Mouse (Mus musculus) lung, adult 2 months (tissue): Measurements from ENCODE around the gene Mthfd1l. TPM values are rescaled to one million over a fixed set of nuclear protein-coding genes. Genes with fewer than 3 reads are reported as not detected.

Experiments
- DNase-seq: peaks from one replicate; pipeline ENCODE4 v3.0.0; 2022
- H3K4me1 ChIP-seq: fragments of 200-500 bp; 2 replicates; pipeline ENCODE4 v1.6.1; 2011; ENCODE audit warnings: low read length; ENCODE audit not compliant: control insufficient read depth, insufficient read depth
- H3K4me3 ChIP-seq: fragments of 200-500 bp; replicated peaks from 2 replicates; pipeline ENCODE3; 2011; ENCODE audit warnings: low read depth, mild to moderate bottlenecking, control low read depth, low read length; ENCODE audit errors: extremely low read depth
- CTCF ChIP-seq: fragments of 200-500 bp; IDR thresholded peaks from 2 replicates; pipeline ENCODE4 v1.5.1; 2011; ENCODE audit warnings: mild to moderate bottlenecking, low read length, control low read depth; ENCODE audit not compliant: insufficient read depth
- POLR2A ChIP-seq: fragments of 200-500 bp; IDR thresholded peaks from 2 replicates; pipeline ENCODE4 v1.6.1; 2011; ENCODE audit warnings: low read depth, mild to moderate bottlenecking, control low read depth, low read length, borderline replicate concordance; ENCODE audit errors: extremely low read depth
- WGBS: fragments of 180-500 bp; shearing (Covaris S2); methylation state at CpG from one replicate; pipeline ENCODE4 v1.1.7; 2018; 5-methylcytosine and 5-hydroxymethylcytosine counted together
- polyA plus RNA-seq: library from polyadenylated mRNA; depleted of rRNA; stranded (reverse); fragments of >200 nt; gene quantifications from 2 replicates; pipeline ENCODE4 v1.2.3, GENCODE M21; 2012

The Mthfd1l gene
- polyA plus RNA-seq, 1 experiment, result 1.1 TPM

DNA sequence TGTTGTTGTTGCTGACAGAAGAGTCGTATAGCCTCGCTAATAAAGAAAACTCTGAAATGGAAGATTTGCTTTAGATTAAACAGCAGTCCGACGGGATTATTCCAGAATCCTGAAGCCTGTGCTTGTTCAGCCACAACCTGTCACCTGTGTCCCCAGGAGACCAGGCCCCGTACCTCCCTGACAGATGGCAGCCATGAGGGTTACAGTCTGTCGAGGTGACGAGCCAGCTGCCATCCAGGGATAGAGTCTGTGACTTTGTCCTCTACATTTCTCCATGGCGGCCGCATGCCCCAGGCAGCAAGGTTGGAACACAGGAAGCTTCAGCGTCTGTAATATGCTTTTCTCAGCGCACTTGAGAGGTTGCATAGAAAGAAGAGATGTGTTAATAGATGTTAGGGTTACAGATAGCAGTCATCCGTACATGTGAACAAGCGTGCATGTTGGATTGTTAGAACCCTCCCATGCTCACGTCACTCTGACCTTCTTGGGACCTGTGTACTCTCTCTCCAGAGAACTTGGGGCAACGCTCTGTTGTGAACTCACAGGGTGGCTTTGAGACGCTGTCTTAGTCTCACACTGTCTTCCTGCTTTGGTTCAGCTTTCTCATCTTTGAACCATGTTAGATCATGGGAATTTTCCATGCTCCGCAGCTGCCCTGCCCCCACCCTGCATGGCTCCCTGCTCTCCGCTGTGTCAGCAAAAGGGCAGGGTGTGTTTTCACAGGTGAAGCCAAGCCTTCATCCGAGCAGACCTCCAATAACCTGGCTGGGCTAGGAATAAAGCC, 80.6 kb downstream of the Mthfd1l start:
- 78% methylated on average over 19 of the region's 19 CpGs for WGBS
- H3K4me1 ChIP-seq, result no peaks in the 10 kb centered on the region
- H3K4me3 ChIP-seq, result no peak overlapping the region
- TF ChIP-seq POLR2A, result no peak
- no peak for TF ChIP-seq CTCF
- DNase-seq, result no peak

DNA sequence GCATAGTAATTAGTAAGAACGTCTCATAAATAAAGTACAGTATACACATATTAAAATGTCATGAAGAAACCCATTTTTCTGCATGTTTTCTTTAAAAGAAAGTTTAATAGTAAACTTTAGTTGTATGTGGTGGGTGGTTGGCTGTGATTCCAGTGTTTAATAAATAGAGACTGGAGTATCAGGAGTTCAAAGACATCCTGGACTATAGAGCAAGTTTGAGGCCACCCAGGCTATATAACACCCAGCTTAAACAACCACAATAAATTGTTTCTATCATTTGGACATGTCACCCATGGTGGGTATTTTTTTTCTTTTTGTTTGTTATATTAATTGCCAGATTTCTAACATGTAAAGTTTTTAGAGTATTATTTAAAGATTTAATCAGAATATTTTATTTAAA, 81.7 kb downstream of the Mthfd1l start:
- DNase-seq, result no peak
- 80% methylated on average over 1 of the region's 1 CpGs for WGBS
- TF ChIP-seq CTCF (no peak), POLR2A (no peak)

DNA sequence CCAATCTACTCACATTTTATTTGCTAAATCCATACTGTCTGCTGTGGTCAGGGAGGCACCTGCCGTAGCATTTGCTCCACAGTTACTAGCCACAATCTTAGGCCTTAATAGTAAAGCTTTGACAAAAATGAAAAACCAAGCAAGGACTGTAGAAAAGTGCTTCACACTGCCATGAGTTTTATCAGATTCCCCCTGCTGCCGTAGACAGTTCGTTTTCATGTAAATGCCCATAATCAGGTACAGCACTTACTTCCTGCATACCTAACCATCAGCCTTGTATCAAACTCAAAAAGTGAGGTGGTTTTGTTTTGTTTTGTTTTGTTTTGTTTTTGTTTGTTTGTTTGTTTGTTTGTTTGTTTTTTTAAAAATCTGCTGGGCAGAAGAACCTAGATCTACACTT, 84.5 kb downstream of the Mthfd1l start:
- H3K4me1 ChIP-seq, result no peaks in the 10 kb centered on the region
- TF ChIP-seq POLR2A, result no peak
- TF ChIP-seq CTCF, result no peak
- H3K4me3 ChIP-seq, result no peak overlapping the region
- 97% methylated on average over 3 of the region's 3 CpGs for WGBS
- no peak for DNase-seq

More for the DNA sequence above, 81.7 kb downstream of the Mthfd1l start:
- Histone ChIP-seq H3K4me1 (no peaks in the 10 kb centered on the region), H3K4me3 (no peak overlapping the region)

DNA sequence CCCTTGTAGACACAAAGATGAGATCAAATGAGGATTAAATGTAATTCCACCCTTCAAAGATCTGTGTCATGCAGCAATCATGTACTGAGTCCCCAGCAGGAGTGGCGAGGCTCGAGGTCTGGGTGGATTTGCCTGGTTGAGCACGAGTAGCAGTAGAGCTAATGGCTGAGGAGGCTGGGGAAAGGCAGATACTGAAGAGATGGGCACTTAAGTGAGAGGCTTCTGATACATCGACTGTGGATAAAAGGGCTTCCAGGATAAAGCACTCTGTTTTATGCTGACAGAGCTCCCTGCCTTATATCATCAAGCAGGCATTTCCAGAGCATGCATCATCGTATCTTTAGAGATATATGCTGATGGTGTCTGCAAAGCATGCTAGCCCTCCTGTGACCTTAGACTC, 84.9 kb downstream of the Mthfd1l start:
- H3K4me1 ChIP-seq, result no peaks in the 10 kb centered on the region
- no peak for TF ChIP-seq CTCF
- WGBS, result 79% methylated on average over 5 of the region's 5 CpGs

DNA sequence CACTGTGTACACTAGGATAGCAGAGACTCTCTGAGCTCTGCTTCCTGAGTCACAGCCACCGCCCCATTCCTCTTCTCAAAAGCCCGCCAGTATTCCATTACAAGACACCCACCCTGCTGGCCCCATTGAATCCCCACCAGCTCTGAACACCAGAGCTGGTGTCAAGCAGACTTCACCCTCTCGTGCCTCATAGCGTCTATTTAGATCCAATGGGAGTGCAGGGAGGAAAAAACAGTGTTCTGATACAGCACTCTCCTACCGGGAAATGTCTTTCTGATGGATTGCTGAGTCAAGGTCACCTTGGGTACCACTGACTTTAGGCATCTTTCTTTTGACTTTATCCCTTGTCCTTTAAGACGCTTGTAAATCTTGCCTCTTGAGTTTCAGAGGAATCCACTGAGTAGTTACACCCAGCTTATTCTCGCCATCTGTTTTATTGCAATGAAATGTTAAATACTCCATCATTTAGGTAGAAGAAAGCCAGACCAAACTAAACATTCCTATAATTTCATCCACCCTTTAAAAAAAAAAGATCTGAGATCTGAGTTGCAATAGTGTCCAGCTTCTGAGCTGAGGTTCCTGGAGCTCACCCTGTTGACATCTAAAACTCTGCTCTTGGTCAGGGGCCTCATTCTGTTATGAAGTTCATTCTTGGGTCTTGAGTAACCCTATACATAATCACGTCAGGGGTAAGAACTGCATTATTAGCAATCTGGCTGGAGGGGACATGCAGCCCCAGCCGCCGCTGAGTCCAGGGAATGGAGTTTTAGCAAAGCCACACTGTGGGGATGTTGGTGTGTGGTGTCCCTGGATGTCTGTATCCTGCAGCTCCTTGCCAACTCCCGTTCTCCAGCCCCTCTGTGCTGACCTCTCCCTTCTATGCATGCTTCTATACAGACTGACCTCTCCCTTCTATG, 88.4 kb downstream of the Mthfd1l start:
- Histone ChIP-seq H3K4me1 (no peaks in the 10 kb centered on the region), H3K4me3 (no peak overlapping the region)
- TF ChIP-seq POLR2A (no peak), CTCF (no peak)
- no peak for DNase-seq
- WGBS, result 81% methylated on average over 11 of the region's 11 CpGs

More for the DNA sequence above, 84.9 kb downstream of the Mthfd1l start:
- no peak overlapping the region for H3K4me3 ChIP-seq
- no peak for DNase-seq

DNA sequence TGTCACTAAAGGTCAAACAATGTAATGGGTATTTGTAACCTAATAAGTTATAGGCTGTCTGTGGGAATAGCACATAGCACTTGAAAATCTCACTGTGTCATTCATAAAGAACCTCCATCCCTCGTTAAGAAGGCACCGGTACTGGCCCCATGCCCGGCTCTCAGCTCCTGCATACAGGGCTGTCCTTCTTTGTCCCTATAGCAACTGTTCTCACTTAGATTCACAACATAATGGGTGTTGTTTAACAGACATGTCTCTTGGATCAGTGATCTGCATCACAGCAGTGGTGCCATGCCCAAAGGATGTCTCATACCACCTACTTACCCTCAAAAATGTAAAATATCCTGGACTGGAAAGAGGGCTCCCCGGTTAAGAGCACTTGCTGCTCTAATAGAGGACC, 90.6 kb downstream of the Mthfd1l start:
- Histone ChIP-seq H3K4me3 (no peak overlapping the region), H3K4me1 (no peaks in the 10 kb centered on the region)
- TF ChIP-seq CTCF (no peak), POLR2A (no peak)
- DNase-seq, result no peak
- WGBS, result 79% methylated on average over 4 of the region's 4 CpGs

DNA sequence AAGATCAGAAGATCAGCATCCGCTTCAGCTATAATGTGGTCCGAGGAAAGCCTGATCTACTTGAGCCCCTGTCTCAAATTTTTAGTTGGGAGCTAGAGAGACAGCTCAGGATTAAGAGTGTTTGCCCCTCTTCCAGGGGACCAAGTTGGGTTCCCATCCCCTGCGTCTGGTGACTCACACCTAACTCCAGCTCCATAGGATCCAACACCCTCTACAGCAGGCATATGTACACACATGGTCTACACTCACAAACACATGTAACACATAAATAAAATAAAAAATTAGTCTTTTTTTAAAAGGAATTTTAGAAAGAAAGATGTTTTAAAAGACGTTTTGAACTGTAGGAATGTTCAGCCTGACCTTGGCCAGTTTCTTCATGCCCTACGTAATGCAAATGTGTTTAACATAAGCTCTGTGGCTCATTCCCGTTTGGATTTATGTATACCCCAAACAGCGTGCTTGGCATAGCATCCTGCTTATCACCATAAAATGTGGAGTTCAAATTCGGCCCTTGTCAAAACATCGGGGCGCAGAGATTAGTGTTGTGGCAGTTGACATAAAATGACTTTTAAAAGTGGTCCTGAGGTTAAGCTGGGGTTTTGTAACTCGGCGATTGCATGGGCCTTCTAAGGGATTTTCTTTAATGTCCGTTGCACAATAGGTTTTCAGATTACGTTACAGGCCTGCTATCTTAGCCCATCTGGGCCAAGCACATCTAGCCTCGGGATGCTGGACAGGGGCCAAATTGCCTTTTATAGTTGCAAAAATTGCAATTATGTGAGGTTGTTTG, 92.6 kb downstream of the Mthfd1l start:
- 70% methylated on average over 15 of the region's 15 CpGs for WGBS
- no peak for DNase-seq
- Histone ChIP-seq H3K4me3 (no peak overlapping the region), H3K4me1 (no peaks in the 10 kb centered on the region)
- TF ChIP-seq POLR2A, result no peak
- no peak for TF ChIP-seq CTCF

DNA sequence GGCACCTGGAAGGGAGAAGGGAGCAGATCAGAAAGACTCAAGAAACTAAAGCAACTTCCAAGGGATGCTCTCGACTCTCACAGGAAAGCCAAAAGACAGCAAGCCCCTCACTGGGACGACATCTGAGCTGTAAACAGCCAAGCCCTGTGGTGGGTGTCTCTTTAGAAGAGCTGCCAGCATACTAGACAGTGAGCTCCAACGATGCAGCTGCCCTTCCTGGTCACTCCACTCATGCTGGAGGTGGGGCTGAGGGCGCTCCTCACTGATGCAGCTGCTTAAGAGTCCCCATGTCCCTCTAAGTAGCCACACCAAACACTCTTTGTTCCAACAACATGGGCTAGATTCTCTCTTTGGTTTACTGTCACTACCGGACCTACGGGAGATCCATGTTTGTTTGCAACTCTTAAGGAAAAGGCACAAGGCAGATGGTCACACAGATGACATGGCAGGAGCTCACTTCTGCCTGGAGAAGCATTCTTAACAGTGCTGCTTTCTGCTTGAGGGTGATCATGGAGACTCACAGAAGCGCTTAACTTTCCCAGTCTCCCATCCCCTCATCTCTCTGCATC, 96.4 kb downstream of the Mthfd1l start:
- no peak for TF ChIP-seq CTCF
- no peak for TF ChIP-seq POLR2A
- 75% methylated on average over 7 of the region's 7 CpGs for WGBS
- no peak for DNase-seq

DNA sequence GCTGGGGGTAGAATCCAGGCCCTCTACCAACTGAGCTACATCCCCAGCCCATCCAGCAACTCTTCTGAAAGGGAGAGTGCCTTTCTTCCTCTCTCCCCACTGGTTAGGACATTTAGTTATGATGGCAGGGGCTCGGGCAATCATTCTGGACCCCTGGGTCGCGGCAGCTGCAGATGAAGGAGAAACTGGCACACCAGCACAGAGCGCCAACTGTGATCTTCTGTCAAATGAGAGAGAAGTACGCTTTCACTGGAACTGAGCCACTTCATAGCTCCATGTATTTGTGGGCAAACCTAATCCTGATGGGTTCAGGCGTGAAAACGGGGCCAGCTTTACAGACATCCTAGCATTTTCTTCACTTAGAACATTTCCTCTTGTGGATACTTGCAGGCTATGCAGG, 97.1 kb downstream of the Mthfd1l start:
- Histone ChIP-seq H3K4me1 (no peaks in the 10 kb centered on the region), H3K4me3 (no peak overlapping the region)
- no peak for DNase-seq
- TF ChIP-seq CTCF (no peak), POLR2A (no peak)
- WGBS, result 92% methylated on average over 7 of the region's 7 CpGs

More for the DNA sequence above, 96.4 kb downstream of the Mthfd1l start:
- no peak overlapping the region for H3K4me3 ChIP-seq
- no peaks in the 10 kb centered on the region for H3K4me1 ChIP-seq
